Mouse (Mus musculus): Measurements from ENCODE around the gene Vegfc. TPM values are rescaled to one million over a fixed set of nuclear protein-coding genes. Genes with fewer than 3 reads are reported as not detected.
A peak's percentile ranks its signal among the peaks of the same experiment; 100 is the strongest.

Vegfc gene
- polyA plus RNA-seq, 1 experiment from 2014 or later: 4.6 TPM

DNA sequence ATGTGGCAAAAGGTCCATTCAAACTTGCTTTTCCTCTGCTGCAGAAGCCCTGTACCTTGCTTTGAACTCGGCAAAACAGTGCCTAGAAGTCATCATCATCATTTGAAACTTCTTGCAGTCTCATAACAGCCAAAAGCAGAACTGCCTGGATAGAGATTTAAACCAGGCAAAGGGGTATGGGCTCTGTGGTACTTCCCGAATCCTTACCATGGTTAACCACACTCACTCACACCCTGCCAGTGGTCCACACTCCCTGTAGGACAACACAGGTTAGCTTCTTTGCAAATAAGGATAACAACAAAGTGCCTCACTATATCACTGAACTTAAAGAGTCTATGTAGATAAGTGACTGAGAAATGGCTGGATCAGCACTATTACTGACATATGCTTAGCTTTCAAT is 9.7 kb downstream of the Vegfc start:
- ATAC-seq (ENCODE audit: low read depth): no peak
- Histone ChIP-seq H3K4me3 (no peak overlapping the region), H3K4me2 (no peak overlapping the region), H3K4me1 (replicated peaks) (no peaks in the 10 kb centered on the region), H3K27me3 (no peaks in the 10 kb centered on the region), H3K36me3 (no peaks in the 10 kb centered on the region), H3K9me3 (no peaks in the 10 kb centered on the region), H3K9ac (no peak overlapping the region), H3K27ac (replicated peaks) (no peak overlapping the region)
- 82% methylated on average over 2 of the region's 2 CpGs for WGBS

DNA sequence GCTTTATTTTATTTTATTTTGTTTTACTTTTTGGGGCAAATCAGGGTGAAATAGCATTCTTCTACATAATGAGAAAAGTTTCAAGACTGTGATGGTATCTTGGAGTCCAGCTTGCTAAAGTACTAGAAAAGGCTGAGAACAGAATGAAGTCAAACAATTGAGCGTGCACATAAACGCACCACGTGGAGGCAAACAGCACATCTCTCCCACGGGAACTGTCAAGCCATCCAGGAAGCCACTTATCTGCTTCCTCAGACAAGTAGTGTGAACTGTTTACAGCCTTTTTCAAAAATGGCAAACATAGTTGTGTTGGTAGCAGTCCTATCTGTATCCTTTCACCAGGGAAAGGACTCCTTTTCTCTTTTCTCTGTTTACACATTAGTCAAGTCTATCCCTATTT is 11.8 kb downstream of the Vegfc start:
- H3K4me3 ChIP-seq: no peak overlapping the region
- no peaks in the 10 kb centered on the region for H3K36me3 ChIP-seq
- no peak overlapping the region for H3K27ac ChIP-seq (replicated peaks)
- H3K27me3 ChIP-seq: no peaks in the 10 kb centered on the region
- H3K9ac ChIP-seq: no peak overlapping the region
- ATAC-seq (ENCODE audit: low read depth): no peak
- 54% methylated on average over 4 of the region's 4 CpGs for WGBS
- H3K4me2 ChIP-seq: no peak overlapping the region
- no peaks in the 10 kb centered on the region for H3K4me1 ChIP-seq (replicated peaks)
- no peaks in the 10 kb centered on the region for H3K9me3 ChIP-seq

GRCm38 (mm10) chr8:54089901-54090300 is 12.5 kb downstream of the Vegfc start:
- no peak overlapping the region for H3K27ac ChIP-seq (replicated peaks)
- WGBS: 97% methylated on average over 2 of the region's 2 CpGs
- H3K4me2 ChIP-seq: no peak overlapping the region

DNA sequence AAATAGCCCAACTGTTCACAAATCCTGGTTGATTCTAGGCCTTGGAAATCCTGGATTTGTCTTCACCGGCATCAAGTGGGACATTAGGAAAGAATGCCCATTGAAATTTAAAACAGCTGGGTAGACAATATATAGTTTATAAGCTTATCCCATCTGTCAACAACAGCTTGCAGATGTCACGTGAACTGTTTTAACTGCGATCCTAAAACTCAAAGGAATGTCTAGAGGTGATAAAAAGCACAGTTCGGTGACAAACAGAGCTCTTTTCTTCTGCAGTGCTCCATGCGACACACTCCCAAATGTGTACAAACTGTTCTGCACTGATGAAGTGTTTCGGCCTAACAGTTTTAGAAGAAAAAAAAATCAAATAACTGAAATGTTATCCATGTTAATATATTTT is 22.7 kb downstream of the Vegfc start:
- H3K4me1 ChIP-seq (replicated peaks): peaks cover 3% of the 10 kb centered on the region; the same call in 1 of the 2 replicates
- H3K27ac ChIP-seq (replicated peaks): no peak overlapping the region
- H3K27me3 ChIP-seq: no peaks in the 10 kb centered on the region
- no peak overlapping the region for H3K9ac ChIP-seq
- no peak for ATAC-seq (ENCODE audit: low read depth)
- no peak overlapping the region for H3K4me3 ChIP-seq
- H3K36me3 ChIP-seq: no peaks in the 10 kb centered on the region
- whole genome bisulfite sequencing: 25% methylated on average over 6 of the region's 6 CpGs
- no peaks in the 10 kb centered on the region for H3K9me3 ChIP-seq
- H3K4me2 ChIP-seq: no peak overlapping the region

More at GRCm38 (mm10) chr8:54089901-54090300, 12.5 kb downstream of the Vegfc start:
- H3K9me3 ChIP-seq: no peaks in the 10 kb centered on the region
- no peaks in the 10 kb centered on the region for H3K27me3 ChIP-seq
- ATAC-seq (ENCODE audit: low read depth): no peak
- no peak overlapping the region for H3K4me3 ChIP-seq
- no peaks in the 10 kb centered on the region for H3K4me1 ChIP-seq (replicated peaks)
- no peaks in the 10 kb centered on the region for H3K36me3 ChIP-seq
- H3K9ac ChIP-seq: no peak overlapping the region

DNA sequence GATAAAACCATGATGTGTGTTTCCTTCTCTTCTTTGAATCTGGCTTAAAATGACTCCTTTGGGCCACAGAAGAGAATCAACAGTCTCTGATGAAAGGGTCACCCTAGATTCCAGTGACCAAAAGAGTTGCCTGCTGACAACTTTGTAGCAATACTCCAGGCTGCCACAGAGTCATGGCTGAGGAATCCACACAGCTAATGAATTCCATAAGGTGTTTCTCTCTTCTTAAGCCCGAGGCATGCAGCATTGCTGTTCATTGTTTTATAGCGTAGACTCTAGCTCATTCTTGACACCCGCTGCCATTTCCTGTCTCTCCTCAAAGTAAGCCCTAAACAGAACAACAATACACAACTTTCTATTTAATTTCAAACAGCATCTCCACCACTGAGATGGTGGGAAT is 37.2 kb downstream of the Vegfc start:
- no peak overlapping the region for H3K4me3 ChIP-seq
- H3K9me3 ChIP-seq: no peaks in the 10 kb centered on the region
- H3K4me2 ChIP-seq: no peak overlapping the region
- WGBS: 62% methylated on average over 3 of the region's 3 CpGs
- no peak for ATAC-seq (ENCODE audit: low read depth)
- no peaks in the 10 kb centered on the region for H3K27me3 ChIP-seq
- H3K36me3 ChIP-seq: no peaks in the 10 kb centered on the region
- no peak overlapping the region for H3K27ac ChIP-seq (replicated peaks)
- no peaks in the 10 kb centered on the region for H3K4me1 ChIP-seq (replicated peaks)
- no peak overlapping the region for H3K9ac ChIP-seq

- Histone ChIP-seq H3K4me1 (replicated peaks) (no peaks in the 10 kb centered on the region), H3K9ac (no peak overlapping the region), H3K4me3 (no peak overlapping the region), H3K27ac (replicated peaks) (no peak overlapping the region), H3K4me2 (no peak overlapping the region), H3K9me3 (no peaks in the 10 kb centered on the region), H3K36me3 (no peaks in the 10 kb centered on the region), H3K27me3 (no peaks in the 10 kb centered on the region)
- 84% methylated on average over 7 of the region's 7 CpGs for WGBS
- no peak for ATAC-seq (ENCODE audit: low read depth)
Observed at GRCm38 (mm10) chr8:54120115-54120514, 42.7 kb downstream of the Vegfc start.

DNA sequence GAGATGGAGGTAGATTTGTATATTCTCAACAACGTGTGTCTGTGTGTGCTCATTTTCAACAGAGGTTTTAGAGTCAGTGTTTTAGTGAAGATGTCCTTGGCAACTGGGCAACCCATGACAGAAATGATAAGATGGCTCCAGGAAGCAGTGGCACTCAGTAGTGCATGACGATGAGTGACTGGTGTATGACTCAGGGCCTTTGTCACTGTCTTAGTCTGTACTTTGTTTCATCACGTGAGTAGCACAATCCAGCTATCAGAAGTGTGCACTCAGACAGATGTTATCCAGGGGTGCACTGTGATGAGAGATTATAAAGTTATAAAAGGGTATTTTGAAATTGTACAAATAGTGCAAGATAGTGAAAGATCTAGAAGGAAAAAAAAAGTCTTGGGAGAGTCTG is 44.5 kb downstream of the Vegfc start:
- H3K27ac ChIP-seq (replicated peaks): no peak overlapping the region

GRCm38 (mm10) chr8:54122345-54122744 is 44.9 kb downstream of the Vegfc start:
- Histone ChIP-seq H3K36me3 (no peaks in the 10 kb centered on the region), H3K27me3 (no peaks in the 10 kb centered on the region), H3K4me2 (no peak overlapping the region), H3K4me1 (replicated peaks) (no peaks in the 10 kb centered on the region), H3K4me3 (no peak overlapping the region), H3K9ac (no peak overlapping the region), H3K9me3 (no peaks in the 10 kb centered on the region), H3K27ac (replicated peaks) (no peak overlapping the region)
- ATAC-seq (ENCODE audit: low read depth): no peak
- 67% methylated on average over 1 of the region's 1 CpGs for WGBS

More for the DNA sequence above, 44.5 kb downstream of the Vegfc start:
- Histone ChIP-seq H3K4me3 (no peak overlapping the region), H3K4me2 (no peak overlapping the region), H3K9me3 (no peaks in the 10 kb centered on the region), H3K36me3 (no peaks in the 10 kb centered on the region), H3K27me3 (no peaks in the 10 kb centered on the region), H3K9ac (no peak overlapping the region), H3K4me1 (replicated peaks) (no peaks in the 10 kb centered on the region)
- 81% methylated on average over 3 of the region's 3 CpGs for WGBS
- no peak for ATAC-seq (ENCODE audit: low read depth)

- 94% methylated on average over 2 of the region's 2 CpGs for WGBS
- Histone ChIP-seq H3K36me3 (no peaks in the 10 kb centered on the region), H3K4me2 (no peak overlapping the region), H3K9me3 (no peaks in the 10 kb centered on the region), H3K27ac (replicated peaks) (no peak overlapping the region), H3K9ac (no peak overlapping the region), H3K4me3 (no peak overlapping the region), H3K27me3 (no peaks in the 10 kb centered on the region), H3K4me1 (replicated peaks) (no peaks in the 10 kb centered on the region)
- no peak for ATAC-seq (ENCODE audit: low read depth)
Observed at GRCm38 (mm10) chr8:54130558-54130957, 53.2 kb downstream of the Vegfc start.

GRCm38 (mm10) chr8:54153240-54153639 is 75.8 kb downstream of the Vegfc start:
- Histone ChIP-seq H3K4me1 (replicated peaks) (no peaks in the 10 kb centered on the region), H3K27me3 (no peaks in the 10 kb centered on the region), H3K27ac (replicated peaks) (no peak overlapping the region), H3K4me2 (no peak overlapping the region), H3K9ac (no peak overlapping the region), H3K9me3 (no peaks in the 10 kb centered on the region), H3K4me3 (no peak overlapping the region), H3K36me3 (no peaks in the 10 kb centered on the region)
- WGBS: 62% methylated on average over 4 of the region's 4 CpGs
- ATAC-seq (ENCODE audit: low read depth): no peak

GRCm38 (mm10) chr8:54163505-54163904 is 86.1 kb downstream of the Vegfc start:
- Histone ChIP-seq H3K4me3 (no peak overlapping the region), H3K9me3 (no peaks in the 10 kb centered on the region), H3K27me3 (no peaks in the 10 kb centered on the region), H3K9ac (no peak overlapping the region), H3K27ac (replicated peaks) (no peak overlapping the region), H3K36me3 (no peaks in the 10 kb centered on the region), H3K4me1 (replicated peaks) (peaks cover 6% of the 10 kb centered on the region; the same call in 1 of the 2 replicates), H3K4me2 (peak overlapping the region; percentile 29)
- ATAC-seq (ENCODE audit: low read depth): no peak
- WGBS: 16% methylated on average over 5 of the region's 5 CpGs

DNA sequence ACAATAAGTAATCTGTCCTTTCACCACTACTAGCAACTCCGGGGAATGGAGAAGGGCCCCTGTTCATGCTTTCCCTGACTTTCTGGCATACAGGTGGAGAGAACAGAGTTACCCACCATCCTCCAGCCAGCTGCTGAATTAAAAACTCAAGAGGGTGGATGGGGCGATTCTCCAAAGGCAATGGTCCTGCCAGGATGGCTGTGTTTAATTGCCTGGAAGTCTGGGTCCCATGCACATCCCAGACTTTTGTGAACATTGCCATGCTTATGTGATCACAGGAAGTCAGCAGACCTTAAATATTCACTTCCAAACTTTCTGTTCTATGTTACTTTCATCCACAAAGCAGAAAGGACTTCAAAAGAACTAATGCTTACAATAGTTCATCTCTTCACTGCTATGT is 107.9 kb downstream of the Vegfc start:
- no peak overlapping the region for H3K4me3 ChIP-seq
- no peak overlapping the region for H3K27ac ChIP-seq (replicated peaks)
- H3K4me1 ChIP-seq (replicated peaks): no peaks in the 10 kb centered on the region
- ATAC-seq (ENCODE audit: low read depth): no peak
- no peaks in the 10 kb centered on the region for H3K36me3 ChIP-seq
- 91% methylated on average over 2 of the region's 2 CpGs for WGBS
- H3K27me3 ChIP-seq: no peaks in the 10 kb centered on the region
- no peaks in the 10 kb centered on the region for H3K9me3 ChIP-seq
- H3K4me2 ChIP-seq: no peak overlapping the region
- no peak overlapping the region for H3K9ac ChIP-seq

GRCm38 (mm10) chr8:54185927-54186326 is 108.5 kb downstream of the Vegfc start:
- H3K36me3 ChIP-seq: no peaks in the 10 kb centered on the region
- no peak overlapping the region for H3K27ac ChIP-seq (replicated peaks)
- H3K9ac ChIP-seq: no peak overlapping the region
- H3K27me3 ChIP-seq: no peaks in the 10 kb centered on the region
- H3K9me3 ChIP-seq: no peaks in the 10 kb centered on the region
- WGBS: 95% methylated on average over 6 of the region's 6 CpGs
- no peak overlapping the region for H3K4me2 ChIP-seq
- H3K4me1 ChIP-seq (replicated peaks): no peaks in the 10 kb centered on the region
- H3K4me3 ChIP-seq: no peak overlapping the region
- ATAC-seq (ENCODE audit: low read depth): no peak
